ENCODE assay signal across 18 mouse cellular contexts in the genomic region with DNA sequence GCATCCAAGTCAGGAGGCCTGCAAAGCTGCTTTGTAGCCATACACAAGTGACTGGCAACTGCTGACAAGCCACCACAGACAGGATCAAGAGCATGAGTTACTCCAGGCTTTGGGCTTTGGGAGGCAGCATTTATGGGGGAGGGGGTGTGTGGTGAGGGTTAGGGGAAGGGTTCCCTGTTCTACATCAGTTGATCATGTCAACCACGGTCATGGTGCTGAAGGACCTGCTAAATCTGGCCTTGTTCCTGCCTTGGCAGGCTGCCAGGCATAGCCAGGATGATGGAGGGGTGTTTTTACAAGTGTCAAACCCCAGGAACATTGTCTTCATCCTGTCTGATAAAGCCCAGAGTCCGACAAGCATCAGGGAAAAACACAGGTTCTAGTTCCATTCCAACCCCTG.
A peak's percentile ranks its signal among the peaks of the same experiment; 100 is the strongest.
DNase-seq lines count a peak whose midpoint lies in the region; ATAC-seq and TF ChIP-seq lines count a peak whose summit lies in the region.
"Had no signal": no experiment of that assay in that cellular context is flagged by ENCODE, and none has a peak within 500 bp of the region (broad histone marks: within the 10 kb centered on the region; RNA-seq: fewer than 3 reads in every experiment).

No protein-coding gene starts in this region.

- DNase-seq in gastrocnemius, postnatal 10 days, result peak; percentile 6
- no peak for DNase-seq in gastrocnemius, adult 2 months
- peak; percentile 45 for DNase-seq in lung, postnatal 10 days
- DNase-seq in lung, postnatal 0 days (ENCODE audit: low spot score), result no peak
- DNase-seq in adrenal gland, postnatal 25 days, result peak; percentile 24
- no peak for DNase-seq in urinary bladder, adult 2 months (ENCODE audit: low spot score)
- DNase-seq in embryo, embryonic 10.5 days (ENCODE audit: low spot score), result no peak
- DNase-seq: kidney, postnatal 14 days; right cerebral cortex, postnatal 14 days; thymus, postnatal 36 days had no signal

- no peak overlapping the region for H3K4me3 ChIP-seq in gastrocnemius, adult 2 months
- no peak overlapping the region for H3K4me3 ChIP-seq in lung, postnatal 0 days (ENCODE audit: low read depth, low read length)
- no peak overlapping the region for H3K4me3 ChIP-seq in intestine, embryonic 15.5 days (replicated peaks)
- H3K4me3 ChIP-seq: embryonic facial prominence, embryonic 15.5 days; hindbrain, embryonic 15.5 days; left cerebral cortex, adult 2 months; neural tube, embryonic 13.5 days had no signal

- no peaks in the 10 kb centered on the region for H3K4me1 ChIP-seq in lung, postnatal 0 days (ENCODE audit: insufficient read depth, low read depth, low read length)
- no peaks in the 10 kb centered on the region for H3K4me1 ChIP-seq in intestine, embryonic 15.5 days (replicated peaks)
- H3K4me1 ChIP-seq: hindbrain, embryonic 15.5 days had no signal

- TF ChIP-seq CTCF in gastrocnemius, adult 2 months (IDR thresholded peaks at IDR 0.05), result no peak
- no peak for TF ChIP-seq CTCF in lung, postnatal 0 days (IDR thresholded peaks at IDR 0.05)

- H3K9ac ChIP-seq in lung, postnatal 0 days (replicated peaks; ENCODE audit: low read depth), result no peak overlapping the region
- H3K9ac ChIP-seq in intestine, embryonic 15.5 days, result no peak overlapping the region
- H3K9ac ChIP-seq: embryonic facial prominence, embryonic 15.5 days; hindbrain, embryonic 15.5 days; neural tube, embryonic 13.5 days had no signal

- no peak for TF ChIP-seq EP300 in lung, postnatal 0 days (IDR thresholded peaks at IDR 0.05)

- no peak overlapping the region for H3K4me2 ChIP-seq in lung, postnatal 0 days (replicated peaks; ENCODE audit: low read depth, low read length)
- no peak overlapping the region for H3K4me2 ChIP-seq in intestine, embryonic 15.5 days (replicated peaks)
- H3K4me2 ChIP-seq: embryonic facial prominence, embryonic 15.5 days; hindbrain, embryonic 15.5 days; neural tube, embryonic 13.5 days had no signal

- intact Hi-C loops in gastrocnemius, adult 2 months (cut with DNase I), result no loop called here

- H3K9me3 ChIP-seq in lung, postnatal 0 days (ENCODE audit: low read length), result no peaks in the 10 kb centered on the region
- no peaks in the 10 kb centered on the region for H3K9me3 ChIP-seq in intestine, embryonic 15.5 days
- H3K9me3 ChIP-seq: embryonic facial prominence, embryonic 15.5 days; G1E; hindbrain, embryonic 15.5 days; neural tube, embryonic 13.5 days had no signal

- 17% methylated on average over 2 of the region's 2 CpGs for WGBS in lung, postnatal 0 days
- WGBS in intestine, embryonic 15.5 days, result 13% methylated on average over 2 of the region's 2 CpGs

- no peaks in the 10 kb centered on the region for H3K36me3 ChIP-seq in lung, postnatal 0 days (ENCODE audit: insufficient read depth, low read length)
- H3K36me3 ChIP-seq in intestine, embryonic 15.5 days, result no peaks in the 10 kb centered on the region
- H3K36me3 ChIP-seq: embryonic facial prominence, embryonic 15.5 days; G1E; hindbrain, embryonic 15.5 days; neural tube, embryonic 13.5 days had no signal

- no peak for ATAC-seq in lung, postnatal 0 days
- peak; percentile 35 for ATAC-seq in intestine, embryonic 15.5 days
- ATAC-seq: forebrain, embryonic 16.5 days; midbrain, embryonic 16.5 days had no signal

- no peak overlapping the region for H3K27ac ChIP-seq in gastrocnemius, adult 2 months
- no peak overlapping the region for H3K27ac ChIP-seq in lung, postnatal 0 days (ENCODE audit: low read length)
- H3K27ac ChIP-seq in intestine, embryonic 15.5 days, result no peak overlapping the region
- H3K27ac ChIP-seq: embryonic facial prominence, embryonic 15.5 days; hindbrain, embryonic 15.5 days; left cerebral cortex, adult 2 months; neural tube, embryonic 13.5 days had no signal

- H3K27me3 ChIP-seq in lung, postnatal 0 days (replicated peaks; ENCODE audit: insufficient read depth, low read length), result no peaks in the 10 kb centered on the region
- H3K27me3 ChIP-seq in intestine, embryonic 15.5 days (replicated peaks), result no peaks in the 10 kb centered on the region
- H3K27me3 ChIP-seq: embryonic facial prominence, embryonic 15.5 days; hindbrain, embryonic 15.5 days had no signal

Comparison
In these comparisons a context has a peak if more than half of its experiments do, and no peak if none do; other contexts are left out.
1. DNase-seq: peak in gastrocnemius, postnatal 10 days (single experiment), lung, postnatal 10 days (single experiment) and adrenal gland, postnatal 25 days (single experiment); none in gastrocnemius, adult 2 months (single experiment), lung, postnatal 0 days (single experiment), urinary bladder, adult 2 months (single experiment) and embryo, embryonic 10.5 days (single experiment).